Mouse (Mus musculus): ENCODE data around the gene Ctcfl. TPM values are rescaled to one million over a fixed set of nuclear protein-coding genes. Genes with fewer than 3 reads are reported as not detected.

Gene Ctcfl
- polyA plus RNA-seq, 1 experiment from 2014 or later, result 0.09 TPM

DNA sequence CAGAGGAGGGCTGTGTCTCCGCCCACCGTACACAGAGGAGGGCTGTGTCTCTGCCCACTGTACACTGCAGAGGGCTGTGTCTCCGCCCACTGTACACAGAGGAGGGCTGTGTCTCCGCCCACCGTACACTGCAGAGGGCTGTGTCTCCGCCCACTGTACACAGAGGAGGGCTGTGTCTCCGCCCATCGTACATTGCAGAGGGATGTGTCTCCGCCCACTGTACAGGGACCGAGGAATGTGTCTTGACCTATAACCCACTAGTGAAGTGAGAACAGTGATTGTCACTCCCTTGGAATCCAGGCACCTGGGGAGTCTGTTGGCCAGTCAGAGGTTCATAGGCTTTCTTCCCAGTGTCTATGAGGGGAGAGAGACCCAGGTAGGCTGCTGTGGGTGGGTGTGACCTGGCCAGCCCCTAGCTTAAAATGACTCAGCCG lies 62.4 kb downstream of the Ctcfl start:
- Histone ChIP-seq H3K9me3 (replicated peaks) (no peaks in the 10 kb centered on the region), H3K9ac (no peak overlapping the region), H3K36me3 (no peaks in the 10 kb centered on the region), H3K4me3 (replicated peaks) (no peak overlapping the region), H3K27ac (replicated peaks) (no peak overlapping the region), H3K4me2 (replicated peaks) (no peak overlapping the region), H3K27me3 (no peaks in the 10 kb centered on the region), H3K4me1 (peaks cover 16% of the 10 kb centered on the region)
- ATAC-seq (ENCODE audit: insufficient number of reproducible peaks, low FRiP score, low TSS enrichment, low read depth), result no peak
- WGBS, result 76% methylated on average over 11 of the region's 11 CpGs

DNA sequence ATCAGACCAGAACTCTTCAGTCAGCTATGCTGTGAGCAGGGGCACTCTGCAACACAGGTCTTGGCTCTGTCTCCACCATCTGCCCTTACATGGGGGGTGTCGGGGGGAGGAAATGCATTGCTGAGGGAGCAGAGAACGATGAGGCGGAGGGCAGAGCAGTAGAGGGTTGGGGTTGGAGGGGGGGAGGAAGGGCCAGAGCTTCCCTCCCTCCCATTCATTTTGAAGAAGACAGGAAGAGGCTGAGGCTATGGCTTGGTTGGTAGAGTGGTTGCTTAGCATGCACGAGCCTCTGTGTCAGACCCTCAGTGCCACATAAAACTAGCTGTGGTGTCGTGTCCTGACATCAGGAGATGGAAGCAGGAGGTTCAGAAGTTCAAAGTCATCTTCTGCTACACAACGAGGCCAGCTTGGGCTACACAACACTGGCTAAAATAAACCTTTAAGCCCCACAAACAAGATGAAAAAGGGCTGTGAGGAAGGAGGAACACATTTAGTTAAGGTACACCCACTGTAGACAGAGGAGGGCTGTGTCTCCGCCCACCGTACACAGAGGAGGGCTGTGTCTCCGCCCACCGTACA lies 62.9 kb downstream of the Ctcfl start:
- WGBS, result 77% methylated on average over 10 of the region's 10 CpGs
- Histone ChIP-seq H3K4me3 (replicated peaks) (no peak overlapping the region), H3K4me2 (replicated peaks) (no peak overlapping the region), H3K4me1 (peaks cover 16% of the 10 kb centered on the region), H3K27ac (replicated peaks) (no peak overlapping the region), H3K9me3 (replicated peaks) (no peaks in the 10 kb centered on the region), H3K9ac (no peak overlapping the region), H3K27me3 (no peaks in the 10 kb centered on the region), H3K36me3 (no peaks in the 10 kb centered on the region)
- no peak for ATAC-seq (ENCODE audit: insufficient number of reproducible peaks, low FRiP score, low TSS enrichment, low read depth)

DNA sequence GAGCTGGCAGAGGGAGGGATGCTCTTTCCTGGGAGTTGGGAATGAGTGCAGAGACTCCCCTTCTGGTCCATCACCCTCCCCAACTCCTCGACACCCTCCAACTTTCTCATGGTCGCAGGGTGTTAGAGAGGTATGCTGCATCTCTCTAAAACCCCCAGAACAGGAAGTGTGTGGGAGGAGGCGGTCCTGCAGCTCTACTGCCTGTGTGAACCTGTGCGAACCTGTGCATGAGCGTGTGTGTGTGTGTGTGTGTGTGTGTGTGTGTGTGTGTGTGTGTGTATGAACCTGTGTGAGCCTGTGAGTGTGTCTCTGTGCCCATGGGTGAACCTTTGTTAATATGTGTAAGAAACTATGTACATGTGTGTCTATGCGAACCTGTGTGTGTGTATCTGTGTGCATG lies 65.5 kb downstream of the Ctcfl start:
- 63% methylated on average over 6 of the region's 6 CpGs for WGBS

DNA sequence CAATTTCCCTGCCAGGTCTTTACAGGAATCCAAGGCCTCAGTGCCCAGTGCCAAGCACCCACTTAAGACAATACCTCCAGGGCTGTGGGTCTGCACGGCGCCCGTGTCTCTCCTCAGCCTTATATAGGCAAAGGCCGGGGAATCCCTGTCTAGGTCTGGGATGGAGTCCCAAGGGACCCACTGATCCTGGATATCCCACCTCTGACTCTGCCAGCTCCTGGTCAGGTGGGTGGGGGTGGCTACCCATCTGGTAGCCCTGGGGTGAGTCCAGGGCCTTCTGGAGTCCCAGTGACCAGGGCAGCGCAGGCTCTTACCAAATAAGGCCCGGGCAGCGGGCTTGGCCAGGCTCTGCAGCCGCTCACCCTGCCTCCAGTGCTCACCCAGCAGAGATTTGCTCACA lies 66.4 kb downstream of the Ctcfl start:
- no peak overlapping the region for H3K9ac ChIP-seq
- no peaks in the 10 kb centered on the region for H3K27me3 ChIP-seq
- no peak overlapping the region for H3K4me3 ChIP-seq (replicated peaks)
- no peaks in the 10 kb centered on the region for H3K9me3 ChIP-seq (replicated peaks)
- H3K4me1 ChIP-seq, result peaks cover 13% of the 10 kb centered on the region
- H3K4me2 ChIP-seq (replicated peaks), result no peak overlapping the region
- ATAC-seq (ENCODE audit: insufficient number of reproducible peaks, low FRiP score, low TSS enrichment, low read depth), result no peak
- no peaks in the 10 kb centered on the region for H3K36me3 ChIP-seq
- WGBS, result 84% methylated on average over 8 of the region's 8 CpGs
- H3K27ac ChIP-seq (replicated peaks), result no peak overlapping the region

More for the DNA sequence above, 65.5 kb downstream of the Ctcfl start:
- peaks cover 20% of the 10 kb centered on the region for H3K4me1 ChIP-seq
- H3K9me3 ChIP-seq (replicated peaks), result no peaks in the 10 kb centered on the region
- no peak overlapping the region for H3K27ac ChIP-seq (replicated peaks)
- ATAC-seq (ENCODE audit: insufficient number of reproducible peaks, low FRiP score, low TSS enrichment, low read depth), result no peak
- no peak overlapping the region for H3K4me2 ChIP-seq (replicated peaks)
- no peaks in the 10 kb centered on the region for H3K36me3 ChIP-seq
- no peaks in the 10 kb centered on the region for H3K27me3 ChIP-seq
- no peak overlapping the region for H3K4me3 ChIP-seq (replicated peaks)
- H3K9ac ChIP-seq, result no peak overlapping the region

DNA sequence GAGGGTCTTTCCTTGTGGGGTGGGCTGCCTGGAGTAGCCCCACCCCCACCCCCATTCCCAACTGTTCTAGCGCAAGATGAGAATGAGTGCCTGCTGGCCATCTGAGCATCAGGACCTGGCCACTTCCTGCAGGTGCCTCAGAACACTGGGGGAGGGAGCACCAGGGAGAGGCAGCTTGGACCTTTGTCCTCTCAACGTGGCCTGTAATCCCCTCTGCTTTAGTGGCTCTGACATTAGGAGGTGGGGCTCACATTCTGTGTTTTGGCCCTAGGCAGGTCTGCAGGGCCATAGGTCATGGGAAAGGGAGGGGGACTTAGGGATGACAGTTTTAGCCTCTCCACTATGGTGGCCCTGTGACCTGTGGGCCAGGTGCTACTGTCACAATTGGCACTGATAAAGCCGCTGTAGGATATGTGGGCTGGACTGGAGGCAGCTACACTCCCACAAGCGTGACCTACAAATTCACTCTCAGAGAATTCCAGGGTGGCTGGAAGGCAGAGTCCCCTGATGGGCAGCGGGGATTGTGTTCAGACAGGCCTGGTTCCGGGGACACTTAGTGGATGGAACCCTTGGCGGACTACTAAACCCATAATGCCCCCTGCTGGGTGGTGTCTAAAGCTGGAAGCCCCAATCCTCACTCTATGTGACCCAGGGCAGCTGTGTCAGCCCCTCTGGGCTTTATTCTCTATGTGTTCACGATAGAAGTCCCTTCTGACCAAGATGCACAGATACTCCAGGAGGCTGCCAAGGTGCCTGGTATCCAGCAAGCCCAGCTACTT lies 68.5 kb downstream of the Ctcfl start:
- no peak overlapping the region for H3K27ac ChIP-seq (replicated peaks)
- no peak for ATAC-seq (ENCODE audit: insufficient number of reproducible peaks, low FRiP score, low TSS enrichment, low read depth)
- no peak overlapping the region for H3K4me2 ChIP-seq (replicated peaks)
- H3K4me3 ChIP-seq (replicated peaks), result no peak overlapping the region
- H3K36me3 ChIP-seq, result no peaks in the 10 kb centered on the region
- no peaks in the 10 kb centered on the region for H3K9me3 ChIP-seq (replicated peaks)
- H3K27me3 ChIP-seq, result no peaks in the 10 kb centered on the region
- no peak overlapping the region for H3K9ac ChIP-seq
- WGBS, result 40% methylated on average over 8 of the region's 8 CpGs
- peaks cover 12% of the 10 kb centered on the region for H3K4me1 ChIP-seq

DNA sequence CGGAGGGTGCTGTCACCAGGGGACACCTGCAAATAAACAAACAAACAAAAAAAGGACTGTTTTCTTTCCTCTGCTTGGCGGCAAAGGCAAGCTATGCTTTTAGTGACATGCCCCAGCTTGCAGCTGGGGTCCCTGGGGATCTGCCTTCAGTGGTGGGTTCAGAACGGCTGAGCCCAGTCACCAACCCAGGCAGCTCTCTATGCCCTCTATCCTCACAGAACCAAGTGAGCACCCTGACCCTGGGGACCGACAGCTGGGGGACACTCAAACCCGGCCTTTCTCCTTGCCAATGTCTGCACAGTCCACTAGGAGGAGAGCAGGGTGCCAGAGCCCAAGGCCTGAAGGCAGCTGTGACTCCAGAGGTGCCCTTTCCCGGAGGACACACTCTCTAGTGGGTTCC lies 69.5 kb downstream of the Ctcfl start:
- Histone ChIP-seq H3K4me2 (replicated peaks) (no peak overlapping the region), H3K27me3 (no peaks in the 10 kb centered on the region), H3K36me3 (no peaks in the 10 kb centered on the region), H3K9ac (no peak overlapping the region), H3K4me3 (replicated peaks) (no peak overlapping the region), H3K27ac (replicated peaks) (no peak overlapping the region), H3K4me1 (peaks cover 12% of the 10 kb centered on the region), H3K9me3 (replicated peaks) (no peaks in the 10 kb centered on the region)
- ATAC-seq (ENCODE audit: insufficient number of reproducible peaks, low FRiP score, low TSS enrichment, low read depth), result no peak
- WGBS, result 44% methylated on average over 6 of the region's 6 CpGs

DNA sequence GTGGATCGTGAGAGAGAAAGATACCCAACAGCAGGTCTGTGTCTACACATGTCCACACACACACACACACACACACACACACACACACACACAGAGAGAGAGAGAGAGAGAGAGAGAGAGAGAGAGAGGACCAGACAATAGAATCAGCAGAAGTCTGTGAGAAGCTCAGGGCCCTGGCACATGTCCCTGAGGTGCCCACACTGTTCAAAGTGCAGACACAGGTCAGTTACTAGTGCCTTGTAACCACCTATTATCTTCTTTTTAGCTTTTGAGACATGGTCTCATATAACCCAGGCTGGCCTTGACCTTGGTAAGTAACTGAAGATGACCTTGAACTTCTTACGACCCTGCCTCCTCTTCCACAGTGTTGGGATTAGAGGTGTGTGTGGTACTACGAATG lies 70.1 kb downstream of the Ctcfl start:
- no peak overlapping the region for H3K9ac ChIP-seq
- WGBS, result 76% methylated on average over 3 of the region's 3 CpGs
- H3K4me1 ChIP-seq, result peaks cover 11% of the 10 kb centered on the region

DNA sequence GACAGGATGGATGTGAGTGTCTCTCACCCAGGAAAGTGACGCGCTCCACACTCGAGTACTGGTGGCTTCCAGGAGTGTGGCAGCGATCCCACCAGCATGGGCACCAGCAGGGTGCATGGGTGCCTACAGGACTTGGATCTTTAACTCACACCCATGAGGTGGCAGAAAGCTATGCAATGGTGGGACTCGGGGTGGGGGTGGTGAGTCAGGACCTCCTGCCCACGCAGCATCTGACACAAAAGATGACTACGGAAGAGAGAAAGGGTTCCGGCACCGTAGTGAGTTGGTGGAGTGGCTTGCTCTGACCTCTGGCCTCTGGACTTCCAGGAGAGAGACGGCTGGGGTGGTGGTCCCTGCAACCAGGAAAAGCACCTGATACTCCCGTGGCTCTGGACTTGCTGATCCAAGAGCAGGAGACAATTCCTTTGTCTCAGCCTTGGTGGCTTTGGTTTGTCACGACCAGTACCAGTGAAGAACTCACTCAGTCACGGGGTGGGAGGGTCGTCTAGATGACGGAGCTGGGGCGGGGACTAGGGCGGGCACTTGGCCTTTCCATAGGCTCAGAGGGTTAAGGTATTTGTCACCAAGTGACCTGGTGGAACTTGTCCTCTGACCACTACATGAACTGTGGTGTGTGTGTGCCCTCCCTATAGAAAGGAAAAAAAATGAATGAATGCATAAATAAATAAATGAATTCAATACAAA lies 71.1 kb downstream of the Ctcfl start:
- no peak for ATAC-seq (ENCODE audit: insufficient number of reproducible peaks, low FRiP score, low TSS enrichment, low read depth)
- Histone ChIP-seq H3K36me3 (no peaks in the 10 kb centered on the region), H3K9me3 (replicated peaks) (no peaks in the 10 kb centered on the region), H3K9ac (no peak overlapping the region), H3K27ac (replicated peaks) (no peak overlapping the region), H3K4me3 (replicated peaks) (no peak overlapping the region), H3K4me2 (replicated peaks) (no peak overlapping the region), H3K4me1 (peaks cover 10% of the 10 kb centered on the region), H3K27me3 (no peaks in the 10 kb centered on the region)
- WGBS, result 57% methylated on average over 17 of the region's 17 CpGs

More for the DNA sequence above, 70.1 kb downstream of the Ctcfl start:
- H3K36me3 ChIP-seq, result no peaks in the 10 kb centered on the region
- H3K4me2 ChIP-seq (replicated peaks), result no peak overlapping the region
- H3K9me3 ChIP-seq (replicated peaks), result no peaks in the 10 kb centered on the region
- no peak overlapping the region for H3K4me3 ChIP-seq (replicated peaks)
- H3K27ac ChIP-seq (replicated peaks), result no peak overlapping the region
- H3K27me3 ChIP-seq, result no peaks in the 10 kb centered on the region
- no peak for ATAC-seq (ENCODE audit: insufficient number of reproducible peaks, low FRiP score, low TSS enrichment, low read depth)

DNA sequence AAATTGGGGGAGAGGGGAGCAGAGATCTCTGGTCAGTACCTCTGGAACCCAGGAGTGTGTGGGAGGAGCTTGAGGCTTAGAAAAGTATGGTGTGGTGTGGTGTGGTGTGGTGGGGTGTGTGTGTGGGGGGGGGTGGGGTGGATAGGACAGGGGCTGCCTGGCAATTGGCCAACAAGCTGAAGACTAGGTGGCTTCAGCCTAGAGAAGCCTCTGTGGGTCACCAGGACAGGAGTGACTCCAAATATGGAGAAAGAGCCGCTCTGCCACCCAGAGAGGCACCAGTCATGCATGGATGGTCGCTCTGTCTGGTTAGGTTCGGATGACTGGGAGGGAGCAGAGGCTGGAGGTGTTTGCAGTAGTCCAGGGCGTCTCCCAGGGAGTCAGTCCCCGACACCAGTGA lies 71.9 kb downstream of the Ctcfl start:
- no peak overlapping the region for H3K27ac ChIP-seq (replicated peaks)
- H3K4me1 ChIP-seq, result peaks cover 12% of the 10 kb centered on the region
- no peaks in the 10 kb centered on the region for H3K36me3 ChIP-seq
- H3K9ac ChIP-seq, result no peak overlapping the region
- ATAC-seq (ENCODE audit: insufficient number of reproducible peaks, low FRiP score, low TSS enrichment, low read depth), result no peak
- H3K4me3 ChIP-seq (replicated peaks), result no peak overlapping the region
- no peaks in the 10 kb centered on the region for H3K27me3 ChIP-seq
- H3K4me2 ChIP-seq (replicated peaks), result no peak overlapping the region
- 65% methylated on average over 5 of the region's 5 CpGs for WGBS
- no peaks in the 10 kb centered on the region for H3K9me3 ChIP-seq (replicated peaks)

DNA sequence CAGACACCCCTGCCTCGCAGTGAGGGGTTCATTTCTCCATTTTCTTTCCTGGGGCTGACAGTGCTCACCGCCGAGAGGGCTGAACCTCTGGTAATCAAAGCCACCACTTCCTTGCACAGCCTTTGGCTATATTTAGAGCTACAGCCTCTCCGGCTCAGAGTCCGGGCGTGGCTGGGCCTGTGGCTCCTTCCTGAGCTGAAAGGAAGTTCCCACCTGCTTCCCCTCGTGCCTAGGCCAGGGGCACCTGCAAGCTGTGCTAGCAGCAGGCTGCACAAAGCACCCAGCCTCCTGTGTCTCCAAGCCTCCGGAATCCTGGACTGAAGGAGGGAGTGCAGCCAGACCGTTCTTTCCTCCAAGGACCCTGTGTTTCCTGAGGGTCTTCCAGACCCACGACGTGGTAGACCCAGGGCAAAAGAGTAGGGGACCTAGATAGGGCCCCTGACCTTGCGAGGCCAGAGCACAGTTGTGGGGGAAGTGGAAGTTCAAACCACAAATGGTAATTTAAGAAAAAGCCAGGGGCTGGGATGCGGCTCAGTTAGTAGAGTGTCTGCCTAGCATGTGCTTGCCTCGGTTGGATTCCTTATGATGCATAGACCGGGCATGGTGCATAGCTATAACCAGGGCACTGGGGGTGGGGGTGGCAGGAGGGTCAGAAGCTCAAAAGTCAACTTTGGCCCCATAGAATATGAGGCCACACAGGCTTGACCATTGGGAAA lies 72.6 kb downstream of the Ctcfl start:
- Histone ChIP-seq H3K9me3 (replicated peaks) (no peaks in the 10 kb centered on the region), H3K27me3 (no peaks in the 10 kb centered on the region), H3K4me3 (replicated peaks) (no peak overlapping the region), H3K27ac (replicated peaks) (no peak overlapping the region; the same call in 1 of the 2 replicates), H3K36me3 (no peaks in the 10 kb centered on the region), H3K4me2 (replicated peaks) (no peak overlapping the region), H3K9ac (no peak overlapping the region), H3K4me1 (peaks cover 12% of the 10 kb centered on the region)
- WGBS, result 44% methylated on average over 15 of the region's 15 CpGs
- ATAC-seq (ENCODE audit: insufficient number of reproducible peaks, low FRiP score, low TSS enrichment, low read depth), result no peak

Data from embryonic facial prominence, embryonic 15.5 days (tissue).